Mouse (Mus musculus) MEL (cell line): ENCODE measurements around the gene Cercam. TPM values are rescaled to one million over a fixed set of nuclear protein-coding genes. Genes with fewer than 3 reads are reported as not detected.

ENCODE experiments used
- DNase-seq: peaks from one replicate; pipeline ENCODE4 v3.0.0; 2011; ENCODE audit warnings: low read depth, low spot score
- H3K27ac ChIP-seq: 2 replicates; pipeline ENCODE4 v1.5.1; 2012; ENCODE audit warnings: low read depth, mild to moderate bottlenecking, control low read depth, low read length, moderate library complexity; ENCODE audit not compliant: control insufficient read depth
- H3K27me3 ChIP-seq, 2 experiments: fragments of 150-350 bp in 1 of 2; sonication (generic) in 1 of 2; 2 replicates each; pipeline ENCODE4 v1.6.1; 2012; ENCODE audit warnings: low read length in 2 of 2, mild to moderate bottlenecking in 2 of 2, improper control_type of control experiment in 1 of 2, moderate library complexity in 1 of 2; ENCODE audit not compliant: insufficient read depth in 2 of 2, control insufficient read depth in 1 of 2
- H3K36me3 ChIP-seq, 2 experiments: 2 replicates each; pipeline ENCODE4 v1.6.1; 2012 to 2014; ENCODE audit warnings: low read length in 2 of 2, improper control_type of control experiment in 1 of 2, inconsistent platforms in 1 of 2, mild to moderate bottlenecking in 1 of 2; ENCODE audit not compliant: insufficient read depth in 2 of 2, control insufficient read depth in 1 of 2
- H3K4me1 ChIP-seq, 2 experiments: fragments of 150-350 bp in 1 of 2; sonication (generic) in 1 of 2; 2 replicates each; pipeline ENCODE4 v1.6.1; 2012; ENCODE audit warnings: low read length in 2 of 2, improper control_type of control experiment in 1 of 2, mild to moderate bottlenecking in 1 of 2; ENCODE audit not compliant: insufficient read depth in 2 of 2, control insufficient read depth in 1 of 2
- H3K4me3 ChIP-seq, 2 experiments: fragments of 150-350 bp in 1 of 2; sonication (generic) in 1 of 2; 2 replicates each; pipeline ENCODE4 v1.5.1; 2012; ENCODE audit warnings: low read depth in 2 of 2, low read length in 2 of 2, mild to moderate bottlenecking in 2 of 2, moderate library complexity in 2 of 2, control low read depth in 1 of 2, improper control_type of control experiment in 1 of 2; ENCODE audit not compliant: control insufficient read depth in 1 of 2, insufficient read depth in 1 of 2
- H3K79me2 ChIP-seq: 2 replicates; pipeline ENCODE4 v1.6.1; 2012; ENCODE audit warnings: mild to moderate bottlenecking, low read length, moderate library complexity; ENCODE audit not compliant: control insufficient read depth, poor library complexity, insufficient read depth
- H3K9ac ChIP-seq: 2 replicates; pipeline ENCODE4 v1.6.1; 2012; ENCODE audit warnings: low read depth, mild to moderate bottlenecking, control low read depth, low read length, moderate library complexity; ENCODE audit not compliant: control insufficient read depth, poor library complexity, severe bottlenecking
- H3K9me3 ChIP-seq: fragments of 150-350 bp; sonication (generic); replicated peaks from 2 replicates; pipeline ENCODE4 v1.6.1; 2012; ENCODE audit warnings: mild to moderate bottlenecking, low read length, improper control_type of control experiment, moderate library complexity; ENCODE audit not compliant: insufficient read depth
- BHLHE40 ChIP-seq: IDR thresholded peaks from 2 replicates; pipeline ENCODE4 v1.6.1; 2012; ENCODE audit warnings: low read depth, mild to moderate bottlenecking, inconsistent platforms, low read length, improper control_type of control experiment, borderline replicate concordance
- E2F4 ChIP-seq: IDR thresholded peaks from 2 replicates; pipeline ENCODE4 v1.6.1; 2011; ENCODE audit warnings: low read depth, low read length, improper control_type of control experiment, borderline replicate concordance
- ETS1 ChIP-seq: IDR thresholded peaks from 2 replicates; pipeline ENCODE4 v1.6.1; 2012; ENCODE audit warnings: low read depth, mild to moderate bottlenecking, inconsistent platforms, low read length, improper control_type of control experiment, moderate library complexity
- HCFC1 ChIP-seq: IDR thresholded peaks from 2 replicates; pipeline ENCODE4 v1.6.1; 2012; ENCODE audit warnings: low read depth, mild to moderate bottlenecking, inconsistent platforms, low read length, improper control_type of control experiment, moderate library complexity
- KAT2A ChIP-seq: conservative IDR thresholded peaks from 2 replicates; pipeline ENCODE4 v1.6.1; 2012; ENCODE audit warnings: low read depth, low read length, improper control_type of control experiment, inconsistent platforms
- MAZ ChIP-seq: IDR thresholded peaks from 2 replicates; pipeline ENCODE4 v1.6.1; 2012; ENCODE audit warnings: low read depth, mild to moderate bottlenecking, inconsistent platforms, low read length, improper control_type of control experiment
- MEF2A ChIP-seq: IDR thresholded peaks from 2 replicates; pipeline ENCODE4 v1.6.1; 2014; ENCODE audit warnings: low read depth, mild to moderate bottlenecking, inconsistent platforms, low read length, improper control_type of control experiment; ENCODE audit not compliant: poor library complexity, insufficient replicate concordance, severe bottlenecking; ENCODE audit errors: extremely low read depth
- NELFE ChIP-seq: IDR thresholded peaks from 2 replicates; pipeline ENCODE4 v1.6.1; 2011; ENCODE audit warnings: low read depth, low read length, improper control_type of control experiment
- RAD21 ChIP-seq: IDR thresholded peaks from 2 replicates; pipeline ENCODE4 v1.6.1; 2011; ENCODE audit warnings: mild to moderate bottlenecking, low read depth, low read length, improper control_type of control experiment
- SMC3 ChIP-seq: IDR thresholded peaks from 2 replicates; pipeline ENCODE4 v1.6.1; 2011; ENCODE audit warnings: low read depth, low read length, improper control_type of control experiment
- UBTF ChIP-seq: IDR thresholded peaks from 2 replicates; pipeline ENCODE4 v1.6.1; 2012; ENCODE audit warnings: low read depth, mild to moderate bottlenecking, inconsistent platforms, low read length, improper control_type of control experiment, moderate library complexity, borderline replicate concordance; ENCODE audit not compliant: insufficient read depth
- USF2 ChIP-seq, 2 experiments: IDR thresholded peaks; 2 replicates each; pipeline ENCODE4 v1.6.1; 2011 to 2012; ENCODE audit warnings: improper control_type of control experiment in 2 of 2, low read length in 2 of 2, borderline replicate concordance in 1 of 2, inconsistent platforms in 1 of 2, low read depth in 1 of 2, mild to moderate bottlenecking in 1 of 2; ENCODE audit not compliant: insufficient read depth in 1 of 2
- ZMIZ1 ChIP-seq: IDR thresholded peaks from 2 replicates; pipeline ENCODE4 v1.6.1; 2012; ENCODE audit warnings: low read depth, mild to moderate bottlenecking, inconsistent platforms, low read length, improper control_type of control experiment, moderate library complexity
- polyA plus RNA-seq, 2 experiments: library from polyadenylated mRNA; stranded (reverse) in 1 of 2; unstranded in 1 of 2; fragments of >175 nt in 1 of 2; fragments of >200 nt in 1 of 2; gene quantifications; 2 replicates each; pipeline versions ENCODE4 v1.2.1 to v1.2.4; 2012; ENCODE audit warnings: low replicate concordance in 2 of 2, low read depth in 1 of 2; ENCODE audit not compliant: insufficient read length in 2 of 2, insufficient read depth in 1 of 2, missing spikeins in 1 of 2
- total RNA-seq: library from RNA; depleted of rRNA; stranded (reverse); fragments of 300-350 nt; gene quantifications from 2 replicates; pipeline ENCODE4 v1.2.3, GENCODE M21; 2012

The Cercam gene
- total and polyA plus RNA-seq, 3 experiments: 8.8 to 23.4 TPM; not detected in 1

- no peak for TF ChIP-seq USF2 (IDR thresholded peaks at IDR 0.05; ENCODE audit: borderline replicate concordance in 1 of 2, insufficient read depth in 1 of 2, low read depth in 1 of 2, low read length in 2 of 2)
- TF ChIP-seq RAD21: no peak
- peak; percentile 64; the same call in 1 of the 2 replicates for TF ChIP-seq MAZ
Observed at GRCm38 (mm10) chr2:29826926-29827708, 41.8 kb upstream of the Cercam start (continued).

GRCm38 (mm10) chr2:29827709-29828024 lies 41.3 kb upstream of the Cercam start:
- H3K27ac ChIP-seq: peak overlapping the region; percentile 51
- no peak for DNase-seq

GRCm38 (mm10) chr2:29831106-29831505 lies 37.9 kb upstream of the Cercam start:
- Histone ChIP-seq H3K36me3 (peaks cover 2 to 6% of the 10 kb centered on the region in 2 experiments; a peak in 3 of 4 replicates), H3K4me3 (no peak overlapping the region), H3K79me2 (peaks cover 27% of the 10 kb centered on the region), H3K27me3 (no peaks in the 10 kb centered on the region), H3K9me3 (no peaks in the 10 kb centered on the region), H3K9ac (no peak overlapping the region), H3K27ac (no peak overlapping the region), H3K4me1 (peaks cover 0 to 9% of the 10 kb centered on the region in 2 experiments; a peak in 2 of 4 replicates)
- TF ChIP-seq BHLHE40 (no peak), NELFE (no peak), SMC3 (no peak), KAT2A (no peak), HCFC1 (no peak), RAD21 (no peak)
- DNase-seq: no peak

More at GRCm38 (mm10) chr2:29827709-29828024, 41.3 kb upstream of the Cercam start:
- Histone ChIP-seq H3K4me1 (peaks cover 0 to 9% of the 10 kb centered on the region in 2 experiments; a peak in 2 of 4 replicates), H3K79me2 (peaks cover 27% of the 10 kb centered on the region), H3K9me3 (no peaks in the 10 kb centered on the region), H3K9ac (peak overlapping the region; percentile 89), H3K27me3 (no peaks in the 10 kb centered on the region), H3K36me3 (peaks cover 0 to 8% of the 10 kb centered on the region in 2 experiments; a peak in 3 of 4 replicates), H3K4me3 (peak overlapping the region; percentile 90 to 91)
- TF ChIP-seq ETS1: no peak
- no peak for TF ChIP-seq UBTF
- TF ChIP-seq MAZ: no peak
- TF ChIP-seq KAT2A: no peak
- no peak for TF ChIP-seq E2F4
- no peak for TF ChIP-seq ZMIZ1
- TF ChIP-seq MEF2A: no peak
- TF ChIP-seq USF2 (IDR thresholded peaks at IDR 0.05; ENCODE audit: borderline replicate concordance in 1 of 2, insufficient read depth in 1 of 2, low read depth in 1 of 2, low read length in 2 of 2): no peak
- no peak for TF ChIP-seq NELFE
- no peak for TF ChIP-seq RAD21
